Mouse (Mus musculus) left cerebral cortex, adult 6 months (tissue): ENCODE results near the gene Olfr608. TPM values are rescaled to one million over a fixed set of nuclear protein-coding genes. Genes with fewer than 3 reads are reported as not detected.

Source experiments
- long read RNA-seq, 2 experiments: library from polyadenylated mRNA; unstranded; transcript quantifications; one replicate each; pipeline ENCODE4 v2.0.0; 2019 to 2020
- polyA plus RNA-seq: library from polyadenylated mRNA; unstranded; fragments of <200 nt; fragmentation: Nextera tagmentation; gene quantifications from 2 replicates; pipeline ENCODE4 v1.2.3, GENCODE M21; 2021

The Olfr608 gene
- not detected in 2 replicates for polyA plus RNA-seq
- long read RNA-seq, experiment 1: 0 reads
- long read RNA-seq, experiment 2: 0 reads

DNA sequence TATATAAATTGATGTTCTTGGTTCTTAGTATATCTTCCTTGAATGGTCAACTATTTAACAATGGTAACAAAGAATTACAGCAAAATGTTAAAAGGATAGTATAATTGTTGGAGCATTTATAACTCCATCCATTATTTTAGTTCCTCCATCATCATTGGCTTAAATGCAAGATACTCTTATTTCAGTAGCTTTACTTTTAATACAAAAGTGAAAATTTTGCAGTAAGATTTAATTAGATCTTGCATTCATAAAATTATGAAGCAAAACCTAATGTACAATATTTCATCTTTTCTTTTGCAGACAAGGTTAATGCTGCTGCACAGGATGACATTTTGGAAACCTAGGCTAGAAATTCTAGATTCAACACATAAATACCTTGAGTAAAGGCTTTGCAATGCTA, at the start of gene Olfr608:
TSS of gene Olfr608 (plus strand) at position 301 of the 400 bp plus-strand sequence.

DNA sequence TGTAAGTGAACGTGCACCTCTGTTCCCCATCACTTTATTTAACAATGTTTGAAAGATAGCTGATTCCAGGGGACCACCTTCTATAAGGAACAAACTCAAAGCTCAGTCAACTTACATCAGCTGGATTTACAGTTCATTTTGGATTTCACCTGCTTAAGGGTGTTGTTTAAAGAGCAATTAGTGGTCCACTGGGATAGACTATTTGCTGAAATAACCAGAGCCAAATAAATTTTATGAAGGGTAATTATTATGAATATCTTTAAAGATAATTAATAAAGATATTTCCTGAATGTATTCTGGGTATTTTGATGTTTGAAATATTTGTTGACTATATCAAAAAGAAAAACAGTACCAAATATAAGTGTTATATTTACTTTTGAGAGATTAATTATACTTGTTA, 24.3 kb upstream of the Olfr608 start, which contains the start of gene Olfr605:
TSS of gene Olfr605 (minus strand) at position 101 of the 400 bp plus-strand sequence.

DNA sequence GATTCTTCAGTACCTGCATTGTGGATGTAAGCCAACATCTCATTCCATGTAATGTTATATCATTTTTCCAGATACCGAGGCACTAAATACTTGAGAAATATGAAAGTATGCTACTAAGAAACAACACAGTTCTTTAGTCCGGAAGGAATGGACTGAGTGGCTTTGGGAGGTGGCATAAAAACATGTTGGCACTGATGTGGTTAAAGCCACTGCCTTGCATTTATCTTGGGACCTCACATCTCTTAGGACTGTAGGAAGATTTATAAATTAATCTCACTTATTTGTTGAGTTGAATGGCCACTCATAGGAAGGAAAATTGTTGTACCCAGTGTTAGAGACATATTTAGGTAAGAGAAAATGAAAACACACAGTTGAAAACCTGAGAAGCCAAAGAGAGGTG, 20.9 kb upstream of the Olfr608 start, which contains the start of gene Olfr606:
TSS of gene Olfr606 (plus strand) at position 301 of the 400 bp plus-strand sequence.

GRCm38 (mm10) chr7:103497962-103498361, 28.3 kb downstream of the Olfr608 start, which contains the start of gene Olfr609:
Olfr609 (minus strand) TSS chr7:103498062.

DNA sequence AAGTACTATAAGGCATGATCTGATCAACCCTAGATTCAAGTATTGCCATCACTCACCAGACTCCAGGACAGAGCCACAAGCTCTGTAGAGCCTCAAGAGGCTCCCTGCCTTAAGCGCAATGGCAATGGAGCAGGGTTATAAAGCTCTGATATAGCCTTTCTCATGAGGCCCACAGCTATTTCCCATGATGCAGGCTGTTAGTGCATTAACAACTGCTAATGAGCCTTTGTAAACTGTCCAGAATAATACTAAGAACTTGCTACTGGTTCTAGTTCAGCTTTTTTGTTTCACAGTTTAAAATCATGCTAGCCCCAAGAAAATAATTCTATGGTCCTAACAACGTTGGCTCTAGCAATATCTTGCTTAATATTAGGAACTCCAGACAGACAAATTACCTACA, 42.3 kb downstream of the Olfr608 start, which contains the start of gene Olfr610:
TSS of gene Olfr610 (minus strand) at position 101 of the 400 bp plus-strand sequence.

GRCm38 (mm10) chr7:103520746-103521145, 51.1 kb downstream of the Olfr608 start, which contains the start of gene Olfr611:
Olfr611 (minus strand) TSS chr7:103520846.

Other genes starting within 250 kb of the Olfr608 start
- not detected in 2 replicates for gene Usp17ld, start 217.4 kb upstream of the Olfr608 start, polyA plus RNA-seq
- not detected in 2 replicates for gene Olfr596, start 164.2 kb upstream of the Olfr608 start, polyA plus RNA-seq
- not detected in 2 replicates for gene Olfr597, start 153.6 kb upstream of the Olfr608 start, polyA plus RNA-seq
- not detected in 2 replicates for gene Olfr598, start 146.3 kb upstream of the Olfr608 start, polyA plus RNA-seq
- gene Olfr599, start 134.0 kb upstream of the Olfr608 start, polyA plus RNA-seq: not detected in 2 replicates
- gene Olfr600, start 120.2 kb upstream of the Olfr608 start, polyA plus RNA-seq: not detected in 2 replicates
- not detected in 2 replicates for gene Olfr601, start 107.2 kb upstream of the Olfr608 start, polyA plus RNA-seq
- not detected in 2 replicates for gene Olfr603, start 83.7 kb upstream of the Olfr608 start, polyA plus RNA-seq
- gene Usp17lc, start 54.8 kb upstream of the Olfr608 start, polyA plus RNA-seq: not detected in 2 replicates
- not detected in 2 replicates for gene Olfr605, start 24.4 kb upstream of the Olfr608 start, polyA plus RNA-seq
- not detected in 2 replicates for gene Olfr606, start 20.8 kb upstream of the Olfr608 start, polyA plus RNA-seq
- not detected in 2 replicates for gene Olfr607, start 5.7 kb upstream of the Olfr608 start, polyA plus RNA-seq
- gene Olfr609, start 28.2 kb downstream of the Olfr608 start, polyA plus RNA-seq: not detected in 2 replicates
- not detected in 2 replicates for gene Olfr610, start 42.2 kb downstream of the Olfr608 start, polyA plus RNA-seq
- gene Olfr611, start 51.0 kb downstream of the Olfr608 start, polyA plus RNA-seq: not detected in 2 replicates
- not detected in 2 replicates for gene Olfr612, start 72.8 kb downstream of the Olfr608 start, polyA plus RNA-seq
- gene Olfr613, start 78.2 kb downstream of the Olfr608 start, polyA plus RNA-seq: not detected in 2 replicates
- not detected in 2 replicates for gene Olfr615, start 86.2 kb downstream of the Olfr608 start, polyA plus RNA-seq
- not detected in 2 replicates for gene Olfr616, start 99.3 kb downstream of the Olfr608 start, polyA plus RNA-seq
- not detected in 2 replicates for gene Olfr617, start 103.2 kb downstream of the Olfr608 start, polyA plus RNA-seq
- gene Olfr618, start 120.2 kb downstream of the Olfr608 start, polyA plus RNA-seq: not detected in 2 replicates
- not detected in 2 replicates for gene Olfr619, start 130.7 kb downstream of the Olfr608 start, polyA plus RNA-seq
- not detected in 2 replicates for gene Olfr620, start 142.7 kb downstream of the Olfr608 start, polyA plus RNA-seq
- not detected in 2 replicates for gene Olfr622, start 172.8 kb downstream of the Olfr608 start, polyA plus RNA-seq
- gene Olfr623, start 193.8 kb downstream of the Olfr608 start, polyA plus RNA-seq: not detected in 2 replicates
- 0.01 TPM in 1 of 2 replicates, not detected in the other for gene Olfr624, start 201.3 kb downstream of the Olfr608 start, polyA plus RNA-seq
- not detected in 2 replicates for gene Olfr625-ps1, start 212.8 kb downstream of the Olfr608 start, polyA plus RNA-seq
- gene Olfr243, start 244.8 kb downstream of the Olfr608 start, polyA plus RNA-seq: not detected in 2 replicates